Mouse (Mus musculus): Measurements from ENCODE around the gene Adgrl1. TPM values are rescaled to one million over a fixed set of nuclear protein-coding genes. Genes with fewer than 3 reads are reported as not detected.

Gene Adgrl1
- polyA plus RNA-seq, 1 experiment from 2014 or later, result 51.2 TPM

DNA sequence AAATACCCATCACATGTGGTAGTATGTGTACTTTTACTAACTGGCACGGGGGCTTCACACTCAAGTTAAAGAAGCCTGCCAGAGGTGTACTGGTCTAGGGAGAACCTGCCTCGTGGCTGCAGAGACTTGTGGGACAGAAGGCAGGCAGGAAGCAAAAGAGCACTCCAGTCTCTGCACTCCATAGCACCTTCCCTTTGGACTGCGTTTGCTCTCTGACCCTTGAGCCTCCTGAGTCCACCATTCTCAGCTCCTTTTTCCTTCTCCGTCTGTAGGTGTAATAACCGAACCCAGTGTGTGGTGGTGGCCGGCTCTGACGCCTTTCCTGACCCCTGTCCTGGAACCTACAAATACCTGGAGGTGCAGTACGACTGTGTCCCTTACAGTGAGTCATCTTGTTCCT is 22.8 kb downstream of the Adgrl1 start:
- DNase-seq (ENCODE audit: low read depth, low spot score) (no peak), ATAC-seq (no peak)
- POLR2A ChIA-PET, result no interaction called here
- no peak for TF ChIP-seq CTCF (IDR thresholded peaks at IDR 0.05)
- no peaks in the 10 kb centered on the region for H3K27me3 ChIP-seq
- CTCF ChIA-PET, result interaction anchor here (2.4 kb wide), 1 partner anchor 8 kb away, joined by 6 read pairs; no protein-coding TSS in a partner anchor
- in situ Hi-C loops (cut with MboI; ENCODE audit: low pct_unique_long_range_greater_than_20kb), result no loop called here

DNA sequence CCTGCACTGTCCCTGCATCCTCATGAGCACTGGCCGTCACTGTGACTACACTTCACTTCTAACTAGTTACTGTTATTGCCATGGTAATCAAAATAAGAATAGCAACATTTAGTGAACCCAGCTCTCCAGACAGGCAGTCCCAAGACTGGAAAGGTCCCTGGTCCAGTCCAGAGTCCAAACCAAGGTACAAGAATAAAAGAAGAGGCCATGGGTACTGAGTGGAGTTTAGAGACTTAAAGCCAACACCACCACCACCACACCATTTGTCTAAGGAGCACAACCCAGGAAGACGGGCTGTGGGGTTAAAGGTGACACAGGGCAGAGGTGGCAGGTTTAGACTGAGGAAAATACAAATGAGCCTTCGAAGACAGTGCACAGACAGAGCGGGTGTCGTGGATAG is 24.7 kb downstream of the Adgrl1 start:
- no peak for ATAC-seq

DNA sequence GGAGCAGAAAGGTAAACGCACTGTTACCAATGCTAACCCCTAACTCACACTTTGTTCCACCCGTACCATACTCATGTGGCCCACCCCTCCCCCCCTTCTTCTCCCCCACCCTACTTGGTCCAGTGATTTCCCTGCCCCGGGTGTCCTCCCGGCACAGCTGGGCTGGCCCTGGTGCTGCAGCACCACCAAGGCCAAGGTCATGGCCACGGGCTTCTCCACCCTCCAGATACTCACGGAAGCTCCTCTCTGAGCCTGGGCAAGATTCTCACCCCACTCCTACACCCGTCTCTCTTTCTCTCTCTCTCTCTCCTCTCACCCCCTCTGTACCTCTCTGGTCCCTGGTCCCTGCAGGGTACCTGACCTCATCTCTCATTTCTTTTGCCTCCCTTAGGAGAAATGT is 26.4 kb downstream of the Adgrl1 start:
- in situ Hi-C loops (cut with MboI; ENCODE audit: low pct_unique_long_range_greater_than_20kb), result no loop called here
- ChIA-PET CTCF (no interaction called here), POLR2A (interaction anchor here (0.9 kb wide), 1 partner anchor 10 kb away, joined by 3 read pairs; no protein-coding TSS in a partner anchor)
- no peak for DNase-seq (ENCODE audit: low read depth, low spot score)
- ATAC-seq, result no peak
- no peak for TF ChIP-seq CTCF (IDR thresholded peaks at IDR 0.05)
- no peaks in the 10 kb centered on the region for H3K27me3 ChIP-seq

More for the DNA sequence above, 24.7 kb downstream of the Adgrl1 start:
- in situ Hi-C loops (cut with MboI; ENCODE audit: low pct_unique_long_range_greater_than_20kb), result no loop called here
- POLR2A ChIA-PET, result no interaction called here
- no peaks in the 10 kb centered on the region for H3K27me3 ChIP-seq
- TF ChIP-seq CTCF (IDR thresholded peaks at IDR 0.05), result no peak
- no peak for DNase-seq (ENCODE audit: low read depth, low spot score)
- CTCF ChIA-PET, result interaction anchor here (0.9 to 1.2 kb wide), 3 partner anchors 16 to 160 kb away, joined by 3 read pairs; partner anchors contain the start of genes Asf1b and Gm10644

GRCm38 (mm10) chr8:83934222-83934621 is 34.3 kb downstream of the Adgrl1 start:
- POLR2A ChIA-PET, result no interaction called here
- no peak for DNase-seq (ENCODE audit: low read depth, low spot score)
- no peaks in the 10 kb centered on the region for H3K27me3 ChIP-seq
- in situ Hi-C loops (cut with MboI; ENCODE audit: low pct_unique_long_range_greater_than_20kb), result no loop called here
- ATAC-seq, result no peak
- CTCF ChIA-PET, result interaction anchor here (1.7 to 2.0 kb wide), 2 partner anchors 13 to 21 kb away, joined by 6 to 7 read pairs; partner anchors contain the start of genes Asf1b and Gm10644
- no peak for TF ChIP-seq CTCF (IDR thresholded peaks at IDR 0.05)

- no peaks in the 10 kb centered on the region for H3K27me3 ChIP-seq
- CTCF ChIA-PET, result interaction anchor here (2.0 kb wide), 1 partner anchor 14 kb away, joined by 6 read pairs; no protein-coding TSS in a partner anchor
- in situ Hi-C loops (cut with MboI; ENCODE audit: low pct_unique_long_range_greater_than_20kb), result no loop called here
- POLR2A ChIA-PET, result no interaction called here
- DNase-seq (ENCODE audit: low read depth, low spot score) (no peak), ATAC-seq (no peak)
- TF ChIP-seq CTCF (IDR thresholded peaks at IDR 0.05), result no peak
Measured at GRCm38 (mm10) chr8:83934994-83935393, 35.1 kb downstream of the Adgrl1 start.

- no peaks in the 10 kb centered on the region for H3K27me3 ChIP-seq
- in situ Hi-C loops (cut with MboI; ENCODE audit: low pct_unique_long_range_greater_than_20kb), result no loop called here
- TF ChIP-seq CTCF (IDR thresholded peaks at IDR 0.05), result no peak
- POLR2A ChIA-PET, result no interaction called here
- CTCF ChIA-PET, result interaction anchor here (2.0 kb wide), 1 partner anchor 14 kb away, joined by 6 read pairs; no protein-coding TSS in a partner anchor
- ATAC-seq, result no peak
- DNase-seq (ENCODE audit: low read depth, low spot score), result no peak
Measured at GRCm38 (mm10) chr8:83935435-83935834, 35.5 kb downstream of the Adgrl1 start.

DNA sequence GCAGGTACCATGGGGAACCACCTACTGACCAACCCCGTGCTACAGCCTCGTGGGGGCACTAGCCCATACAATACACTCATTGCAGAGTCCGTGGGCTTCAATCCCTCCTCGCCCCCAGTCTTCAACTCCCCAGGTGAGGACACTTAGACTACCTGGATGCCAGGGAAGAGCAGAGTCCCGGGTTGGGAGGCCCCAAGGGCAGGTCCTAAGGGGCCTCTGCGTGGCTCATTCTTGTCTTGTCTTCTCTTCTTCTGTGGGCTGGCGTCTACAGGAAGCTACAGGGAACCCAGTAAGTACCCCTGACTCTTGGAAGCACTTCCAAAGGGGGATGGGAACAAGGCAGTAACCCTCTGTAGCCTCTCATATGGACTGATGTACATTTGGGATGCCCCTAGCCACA is 37.7 kb downstream of the Adgrl1 start:
- no peaks in the 10 kb centered on the region for H3K27me3 ChIP-seq
- POLR2A ChIA-PET, result no interaction called here
- no peak for TF ChIP-seq CTCF (IDR thresholded peaks at IDR 0.05)
- in situ Hi-C loops (cut with MboI; ENCODE audit: low pct_unique_long_range_greater_than_20kb), result no loop called here
- CTCF ChIA-PET, result no interaction called here
- DNase-seq (ENCODE audit: low read depth, low spot score) (no peak), ATAC-seq (no peak)

GRCm38 (mm10) chr8:83938330-83938729 is 38.4 kb downstream of the Adgrl1 start:
- no peak for TF ChIP-seq CTCF (IDR thresholded peaks at IDR 0.05)
- in situ Hi-C loops (cut with MboI; ENCODE audit: low pct_unique_long_range_greater_than_20kb), result no loop called here
- ATAC-seq (no peak), DNase-seq (ENCODE audit: low read depth, low spot score) (no peak)
- ChIA-PET CTCF (no interaction called here), POLR2A (no interaction called here)
- H3K27me3 ChIP-seq, result no peaks in the 10 kb centered on the region

DNA sequence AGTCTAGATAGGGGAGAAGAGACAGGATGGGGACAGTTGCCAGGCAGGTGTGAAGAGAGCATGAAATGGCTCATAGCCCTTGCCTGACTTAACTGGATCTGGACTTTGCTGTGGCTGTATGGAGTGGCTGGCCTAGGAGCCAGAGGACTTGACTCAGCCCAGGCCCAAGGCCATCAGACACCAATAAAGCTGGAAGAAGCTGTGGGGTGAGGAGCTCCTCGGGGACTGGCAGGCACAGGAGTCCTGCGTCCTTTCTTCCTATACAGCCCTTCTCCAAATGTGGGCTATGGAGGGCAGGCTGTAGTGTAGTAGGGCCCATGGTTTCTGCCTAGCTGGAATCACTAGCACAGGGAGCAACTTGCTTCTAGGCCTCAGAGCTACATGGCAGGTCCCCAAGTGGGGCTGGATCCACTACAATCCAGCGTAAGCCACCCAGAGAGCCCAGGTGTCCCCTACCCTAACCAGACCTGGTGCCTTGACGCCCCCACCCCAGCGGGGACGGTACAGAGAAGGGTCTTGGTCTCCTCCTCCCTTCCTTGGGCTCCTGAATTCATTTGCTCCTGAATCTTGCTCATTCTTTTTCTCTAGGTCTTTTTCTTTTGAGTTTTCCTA is 41.3 kb downstream of the Adgrl1 start:
- DNase-seq (ENCODE audit: low read depth, low spot score) (no peak), ATAC-seq (no peak)
- H3K27me3 ChIP-seq, result no peaks in the 10 kb centered on the region
- in situ Hi-C loops (cut with MboI; ENCODE audit: low pct_unique_long_range_greater_than_20kb), result no loop called here
- POLR2A ChIA-PET, result no interaction called here
- no peak for TF ChIP-seq CTCF (IDR thresholded peaks at IDR 0.05)
- CTCF ChIA-PET, result interaction anchor here (1.2 kb wide), 1 partner anchor 16 kb away, joined by 3 read pairs; no protein-coding TSS in a partner anchor

- no peak for ATAC-seq
- in situ Hi-C loops (cut with MboI; ENCODE audit: low pct_unique_long_range_greater_than_20kb), result no loop called here
- DNase-seq (ENCODE audit: low read depth, low spot score), result no peak
- ChIA-PET CTCF (interaction anchor here (0.7 kb wide), 1 partner anchor 13 kb away, joined by 3 read pairs; the partner anchor contains the start of gene Asf1b), POLR2A (no interaction called here)
- no peaks in the 10 kb centered on the region for H3K27me3 ChIP-seq
- no peak for TF ChIP-seq CTCF (IDR thresholded peaks at IDR 0.05)
Measured at GRCm38 (mm10) chr8:83942446-83942845, 42.5 kb downstream of the Adgrl1 start.

DNA sequence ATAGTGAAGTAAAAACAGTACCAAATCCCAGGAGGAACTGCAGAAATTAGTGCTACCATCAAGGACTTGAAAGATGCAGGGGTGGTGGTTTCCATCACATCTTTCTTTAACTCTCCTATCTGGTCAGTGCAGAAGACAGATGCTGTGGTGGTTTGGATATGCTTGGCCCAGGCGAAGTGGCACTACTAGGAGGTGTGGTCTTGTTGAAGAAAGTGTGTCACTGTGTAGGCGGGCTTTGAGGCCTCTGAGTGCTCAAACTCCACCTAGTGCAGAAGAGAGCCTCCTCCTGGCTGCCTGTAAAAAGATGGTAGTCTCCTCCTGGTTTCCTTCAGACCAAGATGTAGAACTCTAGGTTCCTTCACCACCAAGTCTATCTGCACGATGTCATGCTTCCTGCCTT is 45.6 kb downstream of the Adgrl1 start:
- CTCF ChIA-PET, result no interaction called here
- no peaks in the 10 kb centered on the region for H3K27me3 ChIP-seq
- in situ Hi-C loops (cut with MboI; ENCODE audit: low pct_unique_long_range_greater_than_20kb), result no loop called here
- no peak for TF ChIP-seq CTCF (IDR thresholded peaks at IDR 0.05)
- ATAC-seq (no peak), DNase-seq (ENCODE audit: low read depth, low spot score) (no peak)
- POLR2A ChIA-PET, result no interaction called here

Data from Patski (cell line).